Mouse (Mus musculus) layer of hippocampus, adult 18-20 months (tissue): ENCODE measurements around the gene Samd1. TPM values are rescaled to one million over a fixed set of nuclear protein-coding genes. Genes with fewer than 3 reads are reported as not detected.
A peak's percentile ranks its signal among the peaks of the same experiment; 100 is the strongest.

Experiments used
- DNase-seq, 2 experiments: peaks; one replicate each; pipeline ENCODE4 v3.0.0; 2022; ENCODE audit warnings: low spot score in 2 of 2
- total RNA-seq, 2 experiments: library from RNA; stranded (reverse); gene quantifications; 2 replicates each; pipeline ENCODE4 v1.2.3; 2021

The Samd1 gene
- total RNA-seq, 2 experiments from 2014 or later = 42.1 to 44.4 TPM

DNA sequence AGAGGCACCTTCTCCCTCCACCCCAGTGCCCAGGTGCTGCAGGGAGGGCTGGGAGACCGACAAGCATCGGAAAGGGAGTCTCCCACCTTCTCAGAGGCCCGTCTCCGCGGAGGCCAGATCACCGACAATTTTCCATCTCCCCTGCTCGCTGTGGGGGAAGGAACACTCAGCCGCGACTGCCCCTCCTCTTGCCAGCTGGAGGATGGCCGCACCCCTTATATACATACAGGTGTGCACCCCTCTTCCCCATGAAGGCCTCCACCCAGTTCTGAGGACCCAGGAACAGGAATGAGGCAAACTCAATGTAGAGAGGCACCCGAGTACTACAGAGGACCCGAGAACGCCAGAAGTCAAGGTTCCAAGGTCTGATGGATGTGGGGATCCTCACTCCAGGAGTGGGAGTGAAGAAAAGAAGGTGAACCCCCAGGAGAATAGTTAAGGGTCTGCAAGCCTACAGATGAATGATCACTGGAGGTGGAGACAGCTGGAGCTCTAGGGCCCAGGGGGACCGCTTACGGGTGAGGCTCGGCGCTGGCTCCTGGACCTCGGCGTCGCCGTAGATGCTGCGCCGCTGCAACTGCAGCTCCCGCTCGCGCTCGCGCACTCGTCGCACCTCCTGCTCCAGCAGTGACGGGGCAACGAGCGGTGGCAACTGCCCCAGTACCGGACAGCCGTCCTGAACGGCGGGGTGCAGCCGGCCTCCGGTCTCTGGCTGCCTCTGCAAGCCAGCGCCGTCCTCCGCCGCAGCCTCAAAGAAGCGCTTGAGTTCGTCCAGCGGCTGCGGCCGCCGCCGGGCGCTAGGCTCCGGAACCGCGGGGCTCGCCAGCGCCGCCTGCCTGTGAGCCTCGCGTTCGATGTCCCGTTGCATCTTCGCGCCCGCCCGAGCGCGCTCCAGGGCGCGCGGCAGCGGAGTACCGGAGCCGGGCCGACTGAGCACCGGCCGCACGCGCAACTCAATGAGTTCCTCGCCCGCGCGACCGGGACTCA is 13.4 kb downstream of the Samd1 start:
- DNase-seq = peak in 1 of 2 experiments; percentile 72

DNA sequence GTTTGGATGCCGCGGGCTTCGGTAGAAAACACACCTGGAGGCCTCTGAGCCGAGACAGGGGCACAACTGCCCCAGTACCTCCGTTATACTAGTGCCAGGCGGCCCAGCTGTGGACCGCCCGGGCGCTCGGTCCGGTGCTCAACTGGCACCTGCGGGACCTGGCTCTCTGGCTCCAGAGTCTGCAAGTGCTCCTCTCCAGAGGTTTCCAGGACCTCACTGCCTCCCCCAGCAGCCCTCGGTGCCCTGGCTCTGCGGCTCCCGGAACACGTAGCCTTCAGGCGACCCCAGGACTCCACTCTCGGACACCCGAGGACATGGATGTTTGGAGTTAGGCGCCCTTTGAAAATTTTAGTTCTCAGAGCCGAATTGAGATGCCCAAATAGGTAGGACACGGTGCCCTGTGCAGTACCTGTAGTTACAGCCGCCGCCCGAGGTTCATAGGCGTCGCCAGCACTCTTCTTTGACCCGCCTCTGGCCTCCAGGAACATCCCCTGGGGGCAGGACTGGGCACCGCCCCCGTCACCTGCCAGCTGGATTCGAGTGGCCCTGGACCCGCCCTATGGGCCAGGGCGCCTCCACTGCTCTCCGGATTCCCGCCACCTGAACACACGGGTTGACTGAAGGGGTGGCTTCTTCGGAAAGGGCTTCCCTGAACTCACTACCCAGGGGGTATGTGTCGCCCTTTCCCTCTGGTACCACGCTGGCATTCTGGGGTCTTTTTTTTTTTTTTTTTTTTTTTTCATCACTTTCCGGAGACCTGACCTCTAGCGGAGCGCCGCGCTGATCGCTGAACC is 14.4 kb downstream of the Samd1 start, which contains the start of gene 2210011C24Rik:
2210011C24Rik (minus strand) TSS at position 467 of the 794 bp plus-strand sequence.
- DNase-seq = no peak

DNA sequence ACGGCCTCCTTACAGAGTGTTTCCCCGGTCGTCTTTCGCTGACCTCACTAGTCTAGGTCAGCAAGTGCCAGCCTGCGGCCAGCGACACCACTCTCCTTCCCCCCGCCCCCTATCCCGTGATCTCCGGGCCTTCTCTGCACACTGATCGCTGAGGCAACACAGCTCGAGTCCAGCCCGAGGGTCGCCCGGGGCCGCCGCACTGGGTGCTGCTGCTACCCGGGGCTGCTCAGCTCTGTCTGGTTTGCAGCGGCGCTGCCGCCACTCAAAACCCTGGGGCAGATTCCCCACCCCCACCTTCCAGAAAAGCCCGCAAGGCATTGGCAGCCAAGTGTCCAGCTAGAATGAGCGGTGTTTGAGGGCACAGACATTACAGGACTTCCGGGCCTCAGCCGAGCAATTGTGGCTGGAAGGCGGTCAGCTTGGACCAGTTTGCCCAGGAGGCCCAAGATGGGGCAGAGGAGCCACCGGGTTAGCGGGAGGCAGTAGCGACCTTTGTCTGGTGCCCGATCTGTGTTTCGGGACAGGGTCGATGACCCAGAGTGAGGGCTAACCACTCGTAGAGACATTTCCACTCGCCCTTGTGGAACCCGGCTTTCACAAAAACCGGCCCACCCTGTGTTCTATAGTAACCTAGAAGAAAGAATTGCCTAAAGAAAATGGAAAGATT is 15.2 kb downstream of the Samd1 start:
- DNase-seq = no peak

DNA sequence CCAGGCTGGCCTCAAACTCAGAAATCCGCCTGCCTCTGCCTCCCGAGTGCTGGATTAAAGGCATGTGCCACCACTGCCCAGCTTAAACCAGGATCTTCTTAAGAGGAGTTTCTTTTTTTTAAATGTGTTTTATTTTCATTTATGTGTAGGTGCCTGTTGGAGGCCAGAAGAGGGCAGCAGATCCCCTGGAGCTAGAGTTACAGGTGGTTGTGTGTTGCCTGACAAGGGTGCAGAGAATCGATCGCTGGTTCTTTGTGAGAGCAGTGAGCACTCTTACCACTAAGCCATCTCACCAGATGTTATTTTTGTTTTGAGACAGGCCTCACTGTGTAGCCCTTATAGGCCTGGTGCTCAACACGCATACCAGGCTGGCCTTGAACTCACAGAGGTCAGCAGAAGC is 18.4 kb downstream of the Samd1 start:
- no peak for DNase-seq

DNA sequence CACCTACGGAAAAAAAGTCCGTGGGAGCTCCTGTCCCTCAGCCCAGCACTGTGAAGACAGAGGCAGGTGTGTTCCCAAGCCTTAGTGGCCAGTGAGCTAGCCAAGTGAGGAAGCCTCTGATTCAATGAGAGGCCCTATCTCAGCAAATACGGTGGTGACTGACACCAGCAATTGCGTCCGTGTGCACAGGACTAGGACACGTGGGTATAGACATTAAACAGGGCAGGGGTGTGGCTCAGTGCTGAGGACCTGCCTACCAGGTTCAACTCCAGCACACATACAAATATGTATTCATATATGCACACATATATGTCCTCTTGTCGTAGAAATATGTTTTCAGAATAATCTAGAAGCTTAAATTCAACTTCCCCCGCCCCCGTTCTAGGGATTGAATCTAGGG is 22.3 kb downstream of the Samd1 start:
- no peak for DNase-seq

DNA sequence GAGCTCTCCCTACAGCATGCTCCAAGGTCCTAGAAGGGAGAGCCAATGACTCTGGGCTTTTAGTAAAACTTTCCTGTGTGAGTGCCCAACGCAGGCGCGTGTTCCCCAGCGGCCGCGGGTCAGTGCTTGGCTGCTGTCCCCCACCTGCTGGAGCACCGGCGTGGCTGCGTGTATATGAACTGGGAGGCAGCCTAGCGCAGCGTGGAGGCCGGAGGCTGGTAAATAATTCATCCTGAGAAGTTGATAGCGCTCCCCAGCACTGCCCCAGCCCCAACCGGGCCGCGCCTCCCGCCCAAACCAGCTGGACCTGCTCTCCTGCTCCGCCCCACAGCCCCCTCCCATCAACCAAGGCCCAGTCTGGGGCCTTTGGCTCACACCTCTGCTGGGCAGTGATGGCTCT is 23.6 kb downstream of the Samd1 start, which contains the start of gene Palm3:
Palm3 (plus strand) TSS at position 376 of the 400 bp plus-strand sequence.
- DNase-seq = no peak

DNA sequence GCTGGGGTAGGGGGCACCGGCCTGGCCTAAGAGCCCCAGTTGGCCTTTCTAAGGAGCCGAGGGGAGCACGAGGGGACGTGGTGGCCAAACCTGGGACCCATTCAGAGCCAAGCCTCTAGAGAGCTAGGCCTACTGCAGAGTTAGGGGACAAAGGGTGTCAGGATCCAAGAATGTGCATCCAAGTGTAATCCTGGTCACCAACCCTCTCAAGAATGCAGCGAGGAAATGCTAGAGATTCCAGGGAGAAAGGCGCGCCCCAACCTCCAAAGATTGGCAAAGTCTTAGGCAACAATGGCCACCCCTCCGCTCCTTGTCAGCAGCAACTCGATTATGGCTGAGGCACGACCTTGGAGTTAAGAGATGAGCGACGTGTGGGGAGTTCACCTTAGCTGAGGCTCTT is 24.1 kb downstream of the Samd1 start:
- no peak for DNase-seq

DNA sequence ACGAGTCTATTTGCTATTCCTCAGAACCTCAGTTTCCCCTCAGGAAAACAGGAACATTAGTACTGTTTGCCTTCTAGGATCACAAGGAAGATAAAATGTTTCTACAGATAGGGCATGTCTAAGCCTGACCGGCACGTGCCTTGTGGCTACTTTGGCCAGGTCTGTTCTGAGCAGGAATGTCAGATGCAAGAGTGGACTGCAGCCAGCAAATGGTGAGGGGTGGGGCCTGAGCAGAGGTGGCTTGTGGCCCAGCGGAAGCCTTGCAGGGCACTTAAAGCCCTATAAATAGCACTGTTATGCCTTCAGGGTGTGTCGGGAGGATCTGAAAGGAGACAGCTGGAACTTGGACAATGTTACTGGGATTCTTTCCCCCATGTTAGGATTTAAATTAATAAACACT is 25.6 kb downstream of the Samd1 start:
- no peak for DNase-seq

DNA sequence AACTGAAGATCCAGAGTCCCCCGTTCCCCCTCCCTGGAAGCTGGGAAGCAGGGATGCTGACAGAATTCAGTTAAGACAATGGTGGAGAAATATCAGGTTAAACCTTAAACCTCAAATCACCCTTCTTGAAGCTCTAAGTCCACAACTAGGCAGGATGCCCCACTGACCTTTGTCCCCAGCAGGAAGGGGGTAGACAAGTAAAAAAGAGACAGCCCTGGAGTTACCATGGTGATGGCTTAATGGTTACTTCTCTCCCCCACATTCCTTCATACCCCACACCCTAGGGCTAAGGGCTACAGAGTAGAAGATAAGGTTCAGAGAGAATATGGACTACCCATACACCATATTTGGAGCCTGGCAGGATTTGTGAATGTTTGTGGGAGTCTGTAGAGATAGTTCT is 26.2 kb downstream of the Samd1 start:
- DNase-seq = no peak

DNA sequence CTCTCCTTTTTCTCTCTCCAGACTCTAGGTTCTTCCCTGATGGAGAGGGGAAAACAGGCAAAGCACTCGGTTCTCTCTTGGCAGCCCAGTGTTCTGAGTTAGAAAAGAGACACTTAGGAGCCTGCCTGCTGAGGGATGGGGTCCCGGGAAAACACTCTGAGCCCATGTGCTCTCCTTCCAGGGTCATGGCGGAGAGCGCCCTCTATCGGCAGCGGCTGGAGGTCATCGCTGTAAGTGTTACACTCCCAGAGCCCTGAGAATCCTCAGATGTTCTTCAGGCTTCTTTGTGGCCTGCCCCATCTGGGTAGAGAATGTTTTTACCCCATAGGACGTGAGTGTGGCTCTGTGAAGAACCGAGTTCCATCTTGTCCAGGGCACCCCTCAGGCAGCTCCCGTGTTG is 26.7 kb downstream of the Samd1 start:
- no peak for DNase-seq

DNA sequence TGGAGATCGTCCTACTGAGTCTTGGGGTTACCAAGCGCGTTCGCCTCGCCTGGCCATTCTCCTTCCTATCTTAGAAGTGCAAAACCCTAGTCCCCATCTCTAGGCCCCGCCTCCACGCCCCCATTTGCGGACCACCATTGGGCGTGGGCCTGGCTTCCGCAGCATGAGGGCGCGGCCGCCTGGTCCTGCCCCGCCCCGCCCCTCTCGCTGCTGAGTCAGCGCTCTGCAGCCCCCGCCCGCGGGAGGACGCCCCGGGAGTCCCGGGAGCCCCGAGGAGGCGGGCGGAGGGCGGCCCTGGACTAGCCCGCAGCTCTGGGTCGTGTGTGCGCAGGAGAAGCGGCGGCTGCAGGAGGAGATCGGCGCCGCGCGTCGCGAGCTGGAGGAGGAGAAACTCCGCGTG is 28.4 kb downstream of the Samd1 start:
- DNase-seq = peak in 1 of 2 experiments; percentile 34

DNA sequence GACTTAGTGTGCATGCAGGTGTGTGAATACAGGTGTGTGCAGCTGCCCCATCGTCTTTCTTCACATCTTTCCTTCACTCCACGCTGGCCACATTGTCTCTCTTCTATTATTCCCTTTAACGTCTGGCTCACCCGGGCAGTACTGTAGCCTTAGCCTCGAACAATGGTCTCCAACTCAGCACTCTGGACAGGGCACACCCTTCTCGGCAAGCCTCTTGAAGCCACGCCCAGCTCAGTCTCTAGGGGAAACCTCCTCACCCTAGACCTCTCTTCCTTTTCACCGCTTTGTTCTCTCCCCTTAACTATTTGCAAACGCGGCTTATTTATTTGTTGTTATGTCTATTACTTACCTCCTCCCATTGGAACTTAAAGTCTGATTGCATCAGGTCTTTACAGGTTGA is 30.0 kb downstream of the Samd1 start:
- no peak for DNase-seq

DNA sequence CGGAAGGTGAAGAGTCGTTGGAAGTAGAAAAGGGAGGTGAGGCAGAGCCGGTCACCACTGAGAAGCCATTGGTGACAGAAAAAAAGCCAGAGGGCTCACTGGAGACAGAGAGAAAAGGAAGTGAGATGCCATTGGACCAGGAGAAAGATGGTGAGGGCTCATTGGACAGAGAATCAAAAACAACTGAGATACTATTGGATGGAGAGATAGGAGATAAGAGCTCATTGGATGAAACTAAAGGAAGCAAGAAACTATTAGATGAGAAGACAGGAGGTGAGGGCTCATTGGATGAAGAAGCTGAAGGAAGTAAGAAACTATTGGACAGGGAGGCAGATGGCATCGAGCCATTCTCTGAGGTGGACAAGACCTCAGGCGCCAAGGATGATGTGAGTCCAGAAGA is 31.8 kb downstream of the Samd1 start:
- DNase-seq = no peak

DNA sequence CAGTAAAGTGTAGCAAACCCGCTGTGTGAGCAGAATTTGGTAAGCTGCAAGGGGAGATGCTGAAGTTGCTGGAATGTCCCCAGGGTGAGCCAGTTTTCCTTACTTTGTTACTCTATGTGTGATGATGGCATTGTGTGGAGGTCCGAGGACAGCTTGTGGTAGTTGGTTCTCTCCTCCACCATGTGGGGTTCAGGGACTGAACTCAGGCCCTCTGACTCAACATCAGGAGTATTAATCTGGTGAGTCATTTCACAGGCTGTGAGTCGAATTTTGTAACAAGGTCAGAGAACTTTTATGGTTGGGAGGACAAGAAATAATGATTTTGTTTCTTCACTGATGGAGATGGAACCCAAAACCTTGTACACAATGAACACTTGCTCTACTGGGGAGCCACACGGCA is 35.3 kb downstream of the Samd1 start:
- no peak for DNase-seq

DNA sequence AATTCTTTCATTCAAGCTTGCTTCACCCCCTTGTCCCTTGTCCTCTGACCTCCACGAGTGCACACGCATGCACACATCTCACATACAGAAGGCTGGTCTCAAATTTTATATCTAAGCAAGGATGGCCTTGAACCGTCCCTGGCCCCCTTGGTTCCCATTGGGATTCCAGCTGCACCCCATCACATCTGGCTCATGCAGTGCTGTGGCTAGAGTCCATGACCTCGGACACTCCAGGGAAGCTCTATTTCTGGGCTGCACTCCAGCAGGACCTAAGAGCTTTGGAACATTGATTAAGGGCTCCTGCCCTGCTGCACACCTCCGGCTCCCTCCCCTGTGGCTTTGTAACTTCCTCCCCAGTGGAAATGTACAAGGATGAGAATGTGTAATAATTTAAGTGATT is 40.5 kb downstream of the Samd1 start:
- no peak for DNase-seq

DNA sequence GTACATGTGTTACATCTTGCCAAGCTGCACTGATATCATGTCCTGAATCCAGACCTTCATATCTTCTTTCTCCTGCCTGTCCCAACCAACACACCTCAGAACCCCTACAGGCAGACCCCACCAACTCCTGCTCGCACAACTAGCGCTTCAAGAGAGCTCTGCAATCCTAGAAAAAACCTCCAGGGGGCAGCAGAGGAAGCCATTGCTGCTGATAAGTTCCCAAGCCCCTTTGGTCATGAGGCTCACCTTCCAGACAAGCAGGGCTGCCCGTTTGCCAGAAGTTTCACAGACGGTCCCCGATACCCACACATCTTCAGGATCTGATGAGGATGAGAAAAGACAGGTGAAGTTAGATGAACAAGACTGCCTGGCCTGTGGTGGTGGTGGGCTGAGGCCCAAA is 41.6 kb downstream of the Samd1 start:
- DNase-seq = peak; percentile 53 to 87

DNA sequence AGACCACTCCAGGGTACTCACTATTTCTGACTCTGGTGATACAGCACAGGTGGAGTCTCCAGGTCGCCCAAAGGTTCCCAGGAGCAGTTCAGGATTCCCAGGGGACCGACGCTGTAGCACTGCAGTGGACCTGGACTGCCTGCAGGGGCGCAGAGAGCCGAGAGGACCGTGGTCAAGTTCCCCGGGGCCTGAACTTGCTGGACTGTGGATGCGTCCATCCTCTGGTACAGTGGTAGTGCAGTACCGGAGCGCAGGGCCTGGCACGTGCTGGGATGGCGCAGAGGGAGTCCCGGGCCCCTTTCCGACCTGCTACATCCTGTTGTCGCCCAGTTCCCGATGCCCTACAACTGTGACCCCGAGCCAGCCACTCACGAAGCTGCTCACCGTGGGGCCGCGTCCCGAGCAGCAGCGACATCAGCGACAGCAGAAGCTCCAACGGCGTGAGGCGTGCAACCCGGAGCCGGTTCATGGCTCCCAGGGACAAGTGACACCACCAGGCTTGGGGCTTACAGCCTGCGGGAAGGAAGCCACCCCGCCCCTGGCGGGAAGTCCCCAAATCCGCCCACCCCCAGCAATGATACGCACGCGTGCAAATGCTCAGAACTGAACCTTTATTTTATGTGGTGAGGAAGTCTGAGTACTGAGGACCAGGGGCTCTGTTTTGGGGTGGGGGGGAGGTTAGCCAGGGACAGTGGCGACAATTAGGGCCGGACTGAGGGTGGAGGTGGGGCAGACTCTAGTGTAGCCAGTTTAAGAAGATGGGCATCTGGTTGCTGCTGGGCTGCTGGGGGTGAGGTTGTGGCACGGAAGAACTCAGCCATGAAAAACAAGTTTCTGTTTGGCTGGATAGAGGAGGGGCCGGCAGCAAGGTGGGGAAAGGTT is 44.8 kb downstream of the Samd1 start, which contains the start of gene Il27ra:
Il27ra (minus strand) TSS at position 524 of the 882 bp plus-strand sequence.
- DNase-seq = peak in 1 of 2 experiments; percentile 29

DNA sequence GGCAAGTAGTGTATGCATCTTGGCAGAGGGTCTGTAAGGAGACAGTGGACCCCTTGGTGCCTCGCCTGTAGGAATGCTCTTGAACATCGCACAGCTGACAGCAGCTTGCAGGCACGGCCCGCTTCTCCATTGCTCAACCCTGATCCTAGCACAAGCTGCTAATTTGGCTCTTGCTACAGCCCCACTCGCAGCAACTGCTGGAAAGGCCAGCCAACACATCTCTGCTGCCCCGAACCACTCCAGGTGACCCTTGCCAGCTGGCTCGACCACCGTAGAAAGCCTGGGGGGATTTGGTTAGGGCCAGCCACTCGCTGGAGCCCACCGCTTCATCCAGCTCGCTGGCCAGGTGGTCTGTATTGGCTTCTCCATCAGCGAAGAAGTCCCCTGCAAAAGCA is 45.5 kb downstream of the Samd1 start:
- no peak for DNase-seq

DNA sequence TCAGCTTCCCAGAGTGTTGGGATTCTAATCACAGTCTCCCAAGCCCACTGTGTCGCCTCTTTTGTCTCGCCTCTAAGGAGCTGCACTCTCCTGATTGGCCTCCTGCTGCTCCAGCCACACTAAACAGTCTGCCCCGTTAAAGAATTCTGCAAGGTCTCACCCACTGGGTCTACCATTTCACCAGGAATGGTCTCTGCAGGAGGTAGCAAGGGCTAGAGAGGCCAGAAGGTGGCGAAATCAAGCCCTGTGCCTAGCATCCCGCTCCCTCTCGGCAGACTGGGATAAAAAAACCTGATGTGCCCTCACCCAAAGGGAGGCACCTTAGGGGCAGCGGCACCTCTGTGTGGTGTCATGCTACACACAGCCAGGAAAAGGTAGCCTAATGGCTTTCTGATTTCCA is 46.6 kb downstream of the Samd1 start:
- no peak for DNase-seq

DNA sequence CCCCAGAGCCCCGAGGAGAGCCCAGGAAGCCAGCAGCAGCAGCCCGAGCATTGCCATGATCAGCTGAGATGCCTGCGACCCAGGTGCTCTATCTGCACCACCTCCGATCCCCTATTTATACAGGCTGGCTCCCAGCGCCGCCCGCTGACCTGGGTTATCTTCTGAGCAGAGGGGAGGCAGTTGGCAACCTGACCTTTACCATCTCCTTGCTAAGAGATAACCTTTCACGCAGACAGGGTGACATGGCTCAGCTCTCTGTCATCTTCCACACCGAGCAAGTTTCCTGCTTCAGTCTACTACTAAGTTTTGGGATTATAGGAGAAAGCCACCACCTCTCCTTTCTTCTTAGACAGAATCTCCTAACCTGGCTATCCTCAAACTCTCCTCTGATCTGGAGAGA is 47.4 kb downstream of the Samd1 start, which contains the start of gene Rln3:
Rln3 (minus strand) TSS at position 101 of the 400 bp plus-strand sequence.
- no peak for DNase-seq
